Mouse (Mus musculus): Measurements from ENCODE around the gene Prkn. TPM values are rescaled to one million over a fixed set of nuclear protein-coding genes. Genes with fewer than 3 reads are reported as not detected.
A peak's percentile ranks its signal among the peaks of the same experiment; 100 is the strongest.

Gene Prkn
- polyA plus RNA-seq, 1 experiment from 2014 or later = 2.1 TPM

DNA sequence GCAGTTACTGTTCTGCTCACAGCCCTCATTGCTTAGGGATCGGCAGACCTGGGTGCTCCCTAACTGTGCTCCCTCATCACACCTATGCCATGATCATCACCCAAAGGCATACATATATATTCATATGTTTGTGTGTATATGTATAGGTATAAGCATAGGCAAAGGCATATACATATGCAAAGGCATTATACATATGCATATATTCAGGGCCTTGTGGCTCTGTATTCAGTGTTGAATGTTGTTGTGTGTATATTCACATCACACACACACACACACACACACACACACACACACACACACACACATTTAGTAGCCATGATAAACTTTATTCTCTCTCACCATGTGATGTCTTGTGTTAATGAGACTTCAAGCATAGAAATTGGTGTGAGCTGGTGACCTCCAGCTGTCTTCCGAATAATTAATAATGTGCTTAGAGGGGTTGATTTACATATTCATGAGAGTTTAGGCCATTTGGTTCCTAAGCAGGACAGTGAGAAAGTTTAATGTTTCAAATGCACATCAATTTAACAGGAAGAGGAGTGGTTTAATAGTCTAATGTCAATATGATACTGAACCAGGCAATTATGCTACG is 804.8 kb downstream of the Prkn start:
- H3K36me3 ChIP-seq = no peaks in the 10 kb centered on the region
- no peaks in the 10 kb centered on the region for H3K27me3 ChIP-seq
- H3K4me1 ChIP-seq = no peaks in the 10 kb centered on the region
- ATAC-seq (ENCODE audit: low FRiP score, low read depth) = no peak
- no peak overlapping the region for H3K27ac ChIP-seq
- no peak overlapping the region for H3K4me2 ChIP-seq (replicated peaks)
- H3K9ac ChIP-seq = no peak overlapping the region
- no peaks in the 10 kb centered on the region for H3K9me3 ChIP-seq
- H3K4me3 ChIP-seq = no peak overlapping the region
- 86% methylated on average over 3 of the region's 3 CpGs for WGBS

DNA sequence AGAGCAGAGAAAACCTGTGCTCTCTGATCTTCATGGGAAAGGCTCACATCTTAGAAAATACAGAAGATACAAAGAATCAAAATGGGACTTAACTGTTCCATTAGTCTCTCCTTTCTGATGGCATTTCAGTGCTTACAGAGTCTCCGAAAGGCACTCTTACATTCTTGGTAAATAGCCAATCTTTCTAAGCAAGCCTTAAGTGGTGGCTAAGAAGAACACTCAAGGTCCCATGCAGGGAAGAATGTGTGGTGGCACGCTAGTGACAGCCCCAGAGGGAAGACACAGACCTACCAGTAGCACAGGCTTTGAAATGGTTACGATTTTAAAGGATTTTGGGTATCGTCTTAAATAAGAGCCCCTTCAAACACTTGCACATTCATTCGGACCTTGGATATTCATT is 816.2 kb downstream of the Prkn start:
- no peak overlapping the region for H3K4me3 ChIP-seq
- H3K9ac ChIP-seq = no peak overlapping the region
- no peak overlapping the region for H3K27ac ChIP-seq
- no peaks in the 10 kb centered on the region for H3K27me3 ChIP-seq
- H3K4me2 ChIP-seq (replicated peaks) = no peak overlapping the region
- 0 out of 2 replicates have a peak, but pooled peaks cover 5% of the 10 kb centered on the region for H3K4me1 ChIP-seq
- WGBS = 78% methylated on average over 5 of the region's 5 CpGs
- H3K36me3 ChIP-seq = no peaks in the 10 kb centered on the region
- ATAC-seq (ENCODE audit: low FRiP score, low read depth) = no peak
- H3K9me3 ChIP-seq = no peaks in the 10 kb centered on the region

DNA sequence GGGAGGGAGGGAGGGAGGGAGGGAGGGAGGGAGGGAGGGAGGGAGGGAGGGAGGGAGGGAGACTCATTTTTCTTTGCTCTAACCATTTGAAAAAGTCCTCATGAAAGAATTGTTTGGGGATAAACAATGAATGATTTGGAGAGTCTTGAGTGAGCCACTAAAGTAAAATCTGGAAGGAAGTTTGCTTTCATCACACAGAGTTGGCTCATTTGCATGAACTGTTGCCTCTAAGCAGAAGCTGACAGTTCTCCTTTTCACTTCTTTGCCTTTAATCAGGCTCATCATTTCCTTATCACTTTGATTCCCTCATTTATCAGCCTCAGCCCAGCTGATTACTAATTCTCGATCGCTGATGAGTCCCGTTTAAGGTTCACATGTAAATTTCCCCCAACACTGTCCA is 816.7 kb downstream of the Prkn start:
- Histone ChIP-seq H3K4me2 (replicated peaks) (no peak overlapping the region), H3K9me3 (no peaks in the 10 kb centered on the region), H3K27ac (no peak overlapping the region), H3K9ac (no peak overlapping the region), H3K27me3 (no peaks in the 10 kb centered on the region), H3K4me3 (no peak overlapping the region), H3K36me3 (no peaks in the 10 kb centered on the region), H3K4me1 (0 out of 2 replicates have a peak, but pooled peaks cover 8% of the 10 kb centered on the region)
- ATAC-seq (ENCODE audit: low FRiP score, low read depth) = no peak
- 91% methylated on average over 3 of the region's 3 CpGs for WGBS

DNA sequence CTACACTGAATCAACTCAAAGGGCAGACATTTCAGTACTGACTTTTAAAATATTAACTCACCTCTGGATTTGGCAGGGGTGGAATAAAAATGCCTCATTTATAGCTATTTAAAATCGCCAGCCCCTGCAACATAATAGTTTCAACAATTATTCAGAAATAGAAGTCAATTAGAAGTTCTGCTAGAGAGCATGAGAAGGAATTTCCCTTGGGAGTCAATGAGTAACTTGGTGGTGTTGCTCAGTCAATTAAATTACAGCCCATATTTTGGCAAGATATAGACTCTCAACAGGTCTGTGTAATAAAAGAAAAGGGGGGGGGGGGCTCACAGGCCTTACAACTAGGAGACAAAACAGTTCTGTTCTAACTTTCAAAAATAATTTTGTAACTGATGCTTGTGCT is 821.7 kb downstream of the Prkn start:
- 39% methylated on average over 1 of the region's 1 CpGs for WGBS
- peak; percentile 24; the same call in 1 of the 2 replicates for ATAC-seq (ENCODE audit: low FRiP score, low read depth)
- no peak overlapping the region for H3K27ac ChIP-seq

DNA sequence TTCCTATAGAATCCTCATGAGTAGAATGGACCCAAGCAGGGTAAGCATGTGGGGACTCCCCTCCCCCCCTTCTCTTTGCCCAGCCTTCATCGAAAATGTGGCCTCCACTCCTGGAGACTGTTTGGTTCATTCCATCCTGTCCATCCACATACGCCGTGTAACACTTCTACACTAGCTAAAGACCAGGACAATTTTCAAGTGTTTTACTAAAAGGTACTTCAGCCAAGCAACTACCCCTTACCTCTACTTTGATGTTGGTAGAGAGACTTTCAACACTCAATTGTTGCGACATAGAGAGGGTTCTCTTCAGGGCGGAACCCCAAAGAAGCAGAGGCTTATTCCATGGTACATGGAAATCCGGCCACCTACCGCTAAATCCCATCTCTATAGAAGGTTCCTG is 823.3 kb downstream of the Prkn start:
- no peak overlapping the region for H3K9ac ChIP-seq

More for the DNA sequence above, 821.7 kb downstream of the Prkn start:
- Histone ChIP-seq H3K9ac (no peak overlapping the region), H3K4me2 (replicated peaks) (no peak overlapping the region), H3K9me3 (no peaks in the 10 kb centered on the region), H3K27me3 (0 out of 2 replicates have a peak, but pooled peaks cover 3% of the 10 kb centered on the region), H3K4me3 (no peak overlapping the region), H3K36me3 (no peaks in the 10 kb centered on the region), H3K4me1 (peaks cover 23% of the 10 kb centered on the region)

DNA sequence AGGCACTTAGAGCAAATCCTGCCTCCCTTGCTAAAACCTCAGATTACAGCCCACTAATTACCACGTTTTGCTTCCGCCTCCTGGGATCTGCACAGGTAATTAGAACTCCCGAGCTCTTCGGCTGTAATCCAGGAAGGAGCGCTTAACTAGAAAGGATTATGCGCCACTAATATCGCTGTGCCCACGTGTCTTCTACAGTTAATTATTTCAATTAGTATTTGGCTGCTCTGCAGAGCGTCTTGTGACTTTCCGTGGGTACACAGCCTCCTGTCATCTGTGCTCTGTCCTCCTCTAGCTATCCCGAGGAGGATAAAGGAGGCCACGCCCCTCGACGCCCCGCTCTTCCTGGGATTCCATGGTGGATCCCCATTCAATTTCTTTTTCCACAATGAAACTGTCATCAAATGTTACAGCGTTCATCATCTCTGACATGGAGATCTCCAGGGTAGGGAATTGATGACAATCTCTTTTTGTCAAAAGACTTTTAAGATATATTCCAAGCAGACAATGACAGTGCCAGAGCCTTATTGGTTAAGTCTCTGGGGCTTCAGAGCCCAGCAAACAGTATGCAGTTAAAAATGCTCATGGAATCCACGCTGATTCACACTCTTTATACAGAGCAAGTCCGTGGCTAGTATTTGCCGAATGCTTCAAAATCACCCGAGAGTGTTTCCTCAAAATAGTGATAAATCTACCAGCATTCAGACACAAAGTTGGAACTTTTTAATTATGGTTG is 824.6 kb downstream of the Prkn start:
- no peak for ATAC-seq (ENCODE audit: low FRiP score, low read depth)

More for the DNA sequence above, 823.3 kb downstream of the Prkn start:
- Histone ChIP-seq H3K9me3 (no peaks in the 10 kb centered on the region), H3K4me1 (peaks cover 23% of the 10 kb centered on the region), H3K4me2 (replicated peaks) (no peak overlapping the region), H3K36me3 (no peaks in the 10 kb centered on the region), H3K27ac (no peak overlapping the region), H3K27me3 (0 out of 2 replicates have a peak, but pooled peaks cover 3% of the 10 kb centered on the region), H3K4me3 (no peak overlapping the region)
- no peak for ATAC-seq (ENCODE audit: low FRiP score, low read depth)
- 90% methylated on average over 7 of the region's 7 CpGs for WGBS

DNA sequence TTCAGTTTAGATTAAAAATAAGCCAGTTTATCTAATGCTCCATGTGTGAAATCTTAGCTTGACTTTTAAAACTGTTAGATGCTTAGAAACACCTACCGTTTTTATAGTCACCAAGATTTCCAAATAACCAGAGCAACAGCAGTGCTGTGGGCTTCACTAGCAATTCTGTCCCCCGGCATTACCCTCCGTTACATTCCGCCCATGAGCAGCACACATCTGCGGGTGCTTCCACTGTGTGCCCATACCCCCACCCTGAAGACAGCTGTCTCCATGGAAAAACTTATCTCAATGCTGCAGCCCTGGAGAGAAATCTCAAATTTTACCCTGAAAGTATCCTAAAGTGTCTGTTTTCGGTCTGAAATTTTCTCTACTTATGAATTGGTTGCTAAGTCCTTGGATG is 839.5 kb downstream of the Prkn start:
- H3K4me3 ChIP-seq = no peak overlapping the region
- WGBS = 86% methylated on average over 6 of the region's 6 CpGs
- no peak overlapping the region for H3K4me2 ChIP-seq (replicated peaks)
- H3K9me3 ChIP-seq = no peaks in the 10 kb centered on the region; the same call in 1 of the 2 replicates
- H3K27me3 ChIP-seq = no peaks in the 10 kb centered on the region
- no peak overlapping the region for H3K9ac ChIP-seq
- no peak overlapping the region for H3K27ac ChIP-seq
- H3K36me3 ChIP-seq = no peaks in the 10 kb centered on the region
- H3K4me1 ChIP-seq = no peaks in the 10 kb centered on the region
- ATAC-seq (ENCODE audit: low FRiP score, low read depth) = no peak

More for the DNA sequence above, 824.6 kb downstream of the Prkn start:
- Histone ChIP-seq H3K4me2 (replicated peaks) (peak overlapping the region; percentile 49), H3K27ac (no peak overlapping the region), H3K9ac (no peak overlapping the region), H3K9me3 (no peaks in the 10 kb centered on the region), H3K36me3 (no peaks in the 10 kb centered on the region), H3K4me1 (peaks cover 23% of the 10 kb centered on the region), H3K27me3 (0 out of 2 replicates have a peak, but pooled peaks cover 3% of the 10 kb centered on the region), H3K4me3 (peak overlapping the region; percentile 5; the same call in 1 of the 2 replicates)
- WGBS = 38% methylated on average over 20 of the region's 20 CpGs

DNA sequence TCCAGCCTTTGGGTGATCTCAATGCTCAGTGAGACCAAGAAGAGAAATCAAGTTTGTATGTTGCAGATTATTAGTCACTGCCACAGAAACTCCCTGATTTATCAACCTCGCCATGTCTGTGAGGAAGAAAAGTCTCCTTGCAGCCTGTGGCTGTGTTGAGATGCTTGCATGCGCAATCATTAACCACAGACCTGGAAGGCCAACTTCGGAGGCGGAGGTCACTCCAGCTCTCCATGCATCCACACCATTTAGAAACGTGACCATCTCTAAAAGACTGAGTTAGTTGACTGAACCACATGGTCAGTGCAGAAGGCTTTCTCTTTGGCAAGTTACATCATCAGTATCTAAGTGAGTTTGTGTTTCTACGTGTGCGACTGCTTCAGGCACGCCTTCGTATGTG is 840.3 kb downstream of the Prkn start:
- WGBS = 82% methylated on average over 9 of the region's 9 CpGs
- Histone ChIP-seq H3K27ac (no peak overlapping the region), H3K36me3 (no peaks in the 10 kb centered on the region), H3K4me2 (replicated peaks) (no peak overlapping the region), H3K4me1 (no peaks in the 10 kb centered on the region), H3K9ac (no peak overlapping the region), H3K4me3 (no peak overlapping the region), H3K9me3 (no peaks in the 10 kb centered on the region; the same call in 1 of the 2 replicates), H3K27me3 (no peaks in the 10 kb centered on the region)
- ATAC-seq (ENCODE audit: low FRiP score, low read depth) = no peak

DNA sequence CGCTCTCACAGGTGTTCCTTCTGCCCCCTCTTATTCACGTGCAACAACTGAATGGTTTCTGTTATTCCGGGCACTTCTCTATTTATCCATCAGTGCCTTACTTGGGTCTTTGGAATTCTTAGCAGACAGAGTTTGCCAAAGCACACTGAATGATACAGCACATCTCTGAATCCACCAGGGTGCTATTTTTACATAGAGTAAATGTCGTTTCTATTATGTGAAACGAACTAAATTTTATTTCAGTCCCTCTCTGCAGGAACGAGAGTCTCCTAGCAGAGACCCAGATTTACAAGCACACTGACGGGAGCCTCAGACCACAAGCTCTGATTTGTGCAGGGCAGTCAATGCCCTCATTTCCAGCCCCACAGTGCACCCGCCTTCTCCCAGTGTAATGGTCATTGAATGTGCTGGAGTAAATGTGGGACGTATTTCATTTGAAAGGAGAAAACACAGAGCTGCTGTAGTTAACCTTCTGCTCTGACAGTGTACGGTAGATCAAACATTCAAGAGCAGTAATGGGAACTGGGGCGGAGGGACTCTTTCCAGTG is 841.7 kb downstream of the Prkn start:
- Histone ChIP-seq H3K4me3 (no peak overlapping the region), H3K27me3 (no peaks in the 10 kb centered on the region), H3K4me1 (no peaks in the 10 kb centered on the region), H3K4me2 (replicated peaks) (no peak overlapping the region), H3K36me3 (no peaks in the 10 kb centered on the region), H3K9ac (no peak overlapping the region), H3K9me3 (no peaks in the 10 kb centered on the region; the same call in 1 of the 2 replicates), H3K27ac (no peak overlapping the region)
- ATAC-seq (ENCODE audit: low FRiP score, low read depth) = no peak
- 42% methylated on average over 11 of the region's 11 CpGs for WGBS

DNA sequence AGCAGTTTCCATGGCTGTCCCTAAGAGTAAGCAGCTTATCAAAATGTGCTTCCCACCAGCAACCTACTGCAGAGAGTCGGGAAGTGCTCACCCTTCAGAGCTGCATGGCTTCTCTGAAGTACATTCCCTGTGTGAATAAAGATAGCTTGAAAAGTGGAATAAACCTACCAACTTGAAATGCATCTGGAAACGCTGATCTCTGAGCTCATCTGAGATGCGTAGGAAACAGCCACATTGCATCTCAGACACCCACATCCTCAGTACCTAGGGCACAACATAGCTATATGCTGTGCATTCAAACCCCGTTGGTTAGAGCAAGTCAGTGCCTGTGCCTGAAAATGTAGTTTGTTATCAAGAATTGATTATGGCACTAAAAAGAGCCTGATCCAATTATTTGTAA is 864.8 kb downstream of the Prkn start:
- H3K9me3 ChIP-seq = no peaks in the 10 kb centered on the region
- no peak overlapping the region for H3K27ac ChIP-seq
- peaks cover 6% of the 10 kb centered on the region; the same call in 1 of the 2 replicates for H3K4me1 ChIP-seq
- no peak overlapping the region for H3K4me2 ChIP-seq (replicated peaks)
- H3K27me3 ChIP-seq = no peaks in the 10 kb centered on the region
- ATAC-seq (ENCODE audit: low FRiP score, low read depth) = no peak
- H3K36me3 ChIP-seq = no peaks in the 10 kb centered on the region
- H3K4me3 ChIP-seq = no peak overlapping the region
- whole genome bisulfite sequencing = 85% methylated on average over 4 of the region's 4 CpGs
- no peak overlapping the region for H3K9ac ChIP-seq

DNA sequence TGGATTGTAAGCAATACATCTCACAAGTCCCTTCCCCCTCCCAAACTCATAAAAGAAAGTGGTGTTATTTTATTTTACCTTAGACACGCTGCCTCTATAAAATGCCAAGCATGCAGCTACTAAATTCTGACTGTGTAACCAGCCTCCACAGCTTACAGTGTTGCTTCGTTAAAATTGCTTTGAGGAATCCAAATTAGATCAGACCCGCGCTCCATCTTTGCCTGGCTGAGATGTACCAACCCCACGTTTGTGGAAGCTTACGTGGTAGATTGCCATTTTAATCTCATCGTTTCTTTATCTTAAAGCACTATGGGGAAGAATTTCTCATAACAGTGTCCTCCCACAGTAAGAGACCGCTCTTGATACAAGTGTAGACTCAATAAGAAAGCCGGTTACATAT is 865.6 kb downstream of the Prkn start:
- H3K9me3 ChIP-seq = no peaks in the 10 kb centered on the region

DNA sequence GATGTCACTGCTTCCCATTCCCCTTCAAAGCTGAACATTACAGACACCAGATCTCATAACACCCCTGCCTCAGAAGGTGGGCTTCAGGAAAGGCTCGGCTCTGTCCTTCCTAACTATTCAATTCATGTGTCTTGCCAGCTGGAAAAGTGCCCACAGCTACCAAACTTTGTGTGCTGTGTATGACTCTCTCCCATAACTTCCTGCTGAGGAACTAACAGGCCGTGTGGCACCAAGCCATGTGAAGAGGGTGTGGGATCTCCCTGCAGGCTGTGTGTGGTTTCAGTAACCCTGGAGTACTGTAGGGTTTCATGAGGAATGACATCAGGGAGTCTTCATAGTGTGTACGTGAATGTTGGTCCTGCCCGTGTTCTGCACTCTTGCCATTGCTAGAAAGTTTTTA is 871.9 kb downstream of the Prkn start:
- Histone ChIP-seq H3K4me1 (0 out of 2 replicates have a peak, but pooled peaks cover 4% of the 10 kb centered on the region), H3K36me3 (no peaks in the 10 kb centered on the region), H3K27ac (no peak overlapping the region), H3K9me3 (no peaks in the 10 kb centered on the region), H3K9ac (no peak overlapping the region), H3K4me2 (replicated peaks) (no peak overlapping the region), H3K4me3 (no peak overlapping the region), H3K27me3 (no peaks in the 10 kb centered on the region)
- WGBS = 62% methylated on average over 4 of the region's 4 CpGs
- no peak for ATAC-seq (ENCODE audit: low FRiP score, low read depth)

More for the DNA sequence above, 865.6 kb downstream of the Prkn start:
- Histone ChIP-seq H3K9ac (no peak overlapping the region), H3K36me3 (no peaks in the 10 kb centered on the region), H3K4me1 (peaks cover 6% of the 10 kb centered on the region; the same call in 1 of the 2 replicates), H3K4me3 (no peak overlapping the region), H3K4me2 (replicated peaks) (no peak overlapping the region), H3K27me3 (no peaks in the 10 kb centered on the region), H3K27ac (no peak overlapping the region)
- WGBS = 67% methylated on average over 9 of the region's 9 CpGs
- no peak for ATAC-seq (ENCODE audit: low FRiP score, low read depth)
